Comparison of ENCODE assay signal across 8 mouse cellular contexts in the genomic region with DNA sequence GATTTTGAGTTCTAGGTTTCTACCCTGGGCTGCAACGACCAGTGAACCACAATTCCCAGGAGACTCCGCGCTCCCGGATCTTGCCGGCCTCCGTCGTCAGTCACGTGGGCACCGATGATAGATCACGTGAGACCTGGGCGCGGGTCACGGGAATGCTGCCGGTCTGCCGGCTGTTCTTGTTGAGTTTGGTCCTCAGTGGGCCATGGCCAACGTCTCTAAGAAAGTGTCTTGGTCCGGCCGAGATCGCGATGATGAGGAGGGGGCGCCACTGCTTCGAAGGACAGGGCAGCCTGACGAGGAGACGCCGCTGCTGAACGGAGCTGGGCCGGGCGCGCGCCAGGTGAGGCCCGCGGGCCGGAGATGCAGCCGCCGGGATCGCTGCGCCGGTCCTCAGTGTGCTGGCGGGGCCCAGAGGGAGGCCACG. TPM values are rescaled to one million over a fixed set of nuclear protein-coding genes. Genes with fewer than 3 reads are reported as not detected.
DNase-seq lines count a peak whose midpoint lies in the region; ATAC-seq lines count a peak whose summit lies in the region.

A gene (plus strand): TSS at position 117 of the 424 bp plus-strand sequence.

- peak; percentile 98 for ATAC-seq in inflammation-experienced regulatory T-cells, adult 6 months
- ATAC-seq in megakaryocyte-erythroid progenitor cell, adult 5-6 weeks (replicated peaks; ENCODE audit: low FRiP score, low TSS enrichment, poor library complexity, severe bottlenecking): peak; percentile 87

- peak; percentile 97 for DNase-seq in adipocyte (ENCODE audit: low spot score)
- DNase-seq in embryo, embryonic 10 days (ENCODE audit: low spot score): peak; percentile 96
- DNase-seq in gastrocnemius, postnatal 14 days: peak; percentile 94
- DNase-seq in left cerebral cortex, postnatal 10 days (ENCODE audit: extremely low spot score in 1 of 2, low spot score in 2 of 2): peak; percentile 93 to 96
- peak; percentile 95 for DNase-seq in right cerebral cortex, postnatal 25 days
- peak; percentile 87 to 95 for DNase-seq in urinary bladder, postnatal 4 days (ENCODE audit: low spot score in 2 of 2)

- intact Hi-C loops in gastrocnemius, postnatal 14 days (cut with DNase I; ENCODE audit: low total_unique reads): no loop called here
- intact Hi-C loops in left cerebral cortex, postnatal 10 days (cut with DNase I): no loop called here

RNA-seq across cellular contexts. Expression of the gene that starts here (rescaled TPM):
- total RNA-seq in gastrocnemius, postnatal 14 days (2021): 10 to 100 TPM; 14.3 to 15.5 TPM
- 10 to 100 TPM; 16.6 to 27.4 (median 20.6) TPM for polyA plus RNA-seq in inflammation-experienced regulatory T-cells, adult 6 months (2017; shearing (Covaris generic))
- total RNA-seq in left cerebral cortex, postnatal 10 days (2021): 10 to 100 TPM; 44.6 to 44.9 TPM
- 17.6 and 18.7 TPM in 2 replicates for total RNA-seq in megakaryocyte-erythroid progenitor cell, adult 5-6 weeks (2014; fragmentation: Nextera tagmentation)
- total RNA-seq in megakaryocyte-erythroid progenitor cell, adult 5-6 weeks (2017): 5.9 and 10.9 TPM in 2 replicates

Comparison
In these comparisons a context has a peak if more than half of its experiments do, and no peak if none do; other contexts are left out.
1. Peak in every context shown above with its lines: DNase-seq and ATAC-seq.